Mouse (Mus musculus): ENCODE measurements at regions not wholly inside any gene's neighbourhood (a gene's known extent, or its start where the extent isn't known, plus 50 kb on each side); places are given as distances from the start of the nearest gene placed in this dataset.

GRCm38 (mm10) chr1:41427853-41428252, 622.5 kb downstream of the Tmem182 start:
- H3K4me2 ChIP-seq (ENCODE audit: low read length): no peak overlapping the region
- no peak for TF ChIP-seq CTCF (IDR thresholded peaks at IDR 0.05; ENCODE audit: low read depth)

DNA sequence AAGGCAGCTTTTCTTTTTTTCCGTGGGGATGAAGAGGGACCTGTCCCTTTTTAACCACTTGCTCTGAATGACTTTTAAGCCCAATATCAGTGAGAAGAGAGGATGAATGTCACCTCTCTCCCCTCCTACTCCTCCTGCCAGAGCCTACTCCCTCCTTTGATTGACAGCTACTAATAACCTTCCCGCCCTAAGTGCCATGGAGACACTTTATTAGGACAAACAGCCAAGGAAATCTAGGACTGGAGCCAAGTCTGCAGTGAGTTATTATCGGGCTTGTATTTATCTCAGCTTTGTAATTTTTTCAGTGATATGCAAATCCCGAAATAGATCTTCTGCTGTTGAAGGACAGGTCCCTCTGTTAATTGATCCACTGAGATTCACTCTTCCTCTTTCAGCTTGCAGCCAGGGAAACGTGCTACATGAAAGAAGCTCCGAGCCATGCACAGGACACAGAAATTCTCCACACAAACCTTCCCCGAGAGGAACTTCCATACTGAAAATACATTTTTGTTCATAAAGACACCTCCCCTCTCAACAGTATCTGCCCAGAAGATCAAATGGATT, 625.8 kb downstream of the Tmem182 start:
- peak; percentile 44 for DNase-seq (ENCODE audit: low spot score)
- Histone ChIP-seq H3K36me3 (ENCODE audit: insufficient read depth, low read length) (no peaks in the 10 kb centered on the region), H3K4me2 (ENCODE audit: low read length) (no peak overlapping the region), H3K27me3 (ENCODE audit: insufficient read depth, low read length) (no peaks in the 10 kb centered on the region), H3K27ac (no peak overlapping the region), H3K4me1 (replicated peaks; ENCODE audit: insufficient read depth, low read length) (no peaks in the 10 kb centered on the region), H3K9me3 (replicated peaks; ENCODE audit: low read length) (no peaks in the 10 kb centered on the region), H3K9ac (ENCODE audit: low read depth, low read length) (no peak overlapping the region), H3K4me3 (replicated peaks; ENCODE audit: low read depth, low read length) (no peak overlapping the region)
- ATAC-seq (replicated peaks; ENCODE audit: low FRiP score, low read depth): no peak
- no peak for TF ChIP-seq CTCF (IDR thresholded peaks at IDR 0.05; ENCODE audit: low read depth)
- WGBS: 34% methylated on average over 7 of the region's 7 CpGs

More at GRCm38 (mm10) chr1:41427853-41428252, 622.5 kb downstream of the Tmem182 start:
- H3K4me3 ChIP-seq (replicated peaks; ENCODE audit: low read depth, low read length): no peak overlapping the region
- no peak for ATAC-seq (replicated peaks; ENCODE audit: low FRiP score, low read depth)
- H3K9me3 ChIP-seq (replicated peaks; ENCODE audit: low read length): no peaks in the 10 kb centered on the region
- DNase-seq (ENCODE audit: low spot score): no peak
- WGBS: 37% methylated on average over 6 of the region's 6 CpGs
- no peaks in the 10 kb centered on the region for H3K27me3 ChIP-seq (ENCODE audit: insufficient read depth, low read length)
- H3K36me3 ChIP-seq (ENCODE audit: insufficient read depth, low read length): no peaks in the 10 kb centered on the region
- no peak overlapping the region for H3K27ac ChIP-seq
- H3K9ac ChIP-seq (ENCODE audit: low read depth, low read length): no peak overlapping the region
- no peaks in the 10 kb centered on the region for H3K4me1 ChIP-seq (replicated peaks; ENCODE audit: insufficient read depth, low read length)

- Histone ChIP-seq H3K9me3 (replicated peaks; ENCODE audit: low read length) (no peaks in the 10 kb centered on the region), H3K27me3 (ENCODE audit: insufficient read depth, low read length) (no peaks in the 10 kb centered on the region), H3K36me3 (ENCODE audit: insufficient read depth, low read length) (no peaks in the 10 kb centered on the region), H3K4me2 (ENCODE audit: low read length) (no peak overlapping the region), H3K9ac (ENCODE audit: low read depth, low read length) (no peak overlapping the region), H3K27ac (no peak overlapping the region), H3K4me1 (replicated peaks; ENCODE audit: insufficient read depth, low read length) (no peaks in the 10 kb centered on the region), H3K4me3 (replicated peaks; ENCODE audit: low read depth, low read length) (no peak overlapping the region)
- no peak for DNase-seq (ENCODE audit: low spot score)
- no peak for TF ChIP-seq CTCF (IDR thresholded peaks at IDR 0.05; ENCODE audit: low read depth)
- no peak for ATAC-seq (replicated peaks; ENCODE audit: low FRiP score, low read depth)
- WGBS: 67% methylated on average over 3 of the region's 3 CpGs
Measured at GRCm38 (mm10) chr1:41435379-41435778, 630.0 kb downstream of the Tmem182 start.

GRCm38 (mm10) chr1:41449972-41450371, 644.6 kb downstream of the Tmem182 start:
- Histone ChIP-seq H3K4me1 (replicated peaks; ENCODE audit: insufficient read depth, low read length) (no peaks in the 10 kb centered on the region), H3K27me3 (ENCODE audit: insufficient read depth, low read length) (no peaks in the 10 kb centered on the region), H3K9me3 (replicated peaks; ENCODE audit: low read length) (no peaks in the 10 kb centered on the region), H3K4me3 (replicated peaks; ENCODE audit: low read depth, low read length) (no peak overlapping the region), H3K36me3 (ENCODE audit: insufficient read depth, low read length) (no peaks in the 10 kb centered on the region), H3K27ac (no peak overlapping the region), H3K4me2 (ENCODE audit: low read length) (no peak overlapping the region), H3K9ac (ENCODE audit: low read depth, low read length) (no peak overlapping the region)
- no peak for TF ChIP-seq CTCF (IDR thresholded peaks at IDR 0.05; ENCODE audit: low read depth)
- no peak for ATAC-seq (replicated peaks; ENCODE audit: low FRiP score, low read depth)
- DNase-seq (ENCODE audit: low spot score): no peak

All from kidney, postnatal 0 days (tissue).